Mouse (Mus musculus) embryonic facial prominence, embryonic 14.5 days (tissue): Measurements from ENCODE around the gene Dlk2. TPM values are rescaled to one million over a fixed set of nuclear protein-coding genes. Genes with fewer than 3 reads are reported as not detected.

ENCODE experiments used
- ATAC-seq: fragments of 200-750 bp; cut with Nextera tagmentation; 2 replicates; pipeline ENCODE4 v1.8.0; 2017; ENCODE audit warnings: low read depth, moderate number of reproducible peaks, moderate TSS enrichment
- DNase-seq: peaks from one replicate; pipeline ENCODE4 v3.0.0-alpha.2; 2015; ENCODE audit warnings: low spot score
- H3K27ac ChIP-seq: fragments of 300-500 bp; sonication (generic); replicated peaks from 2 replicates; pipeline ENCODE4 v1.5.1; 2014; ENCODE audit warnings: low read depth, mild to moderate bottlenecking, low read length, moderate library complexity
- H3K27me3 ChIP-seq: fragments of 300-500 bp; sonication (generic); replicated peaks from 2 replicates; pipeline ENCODE4 v1.6.1; 2014; ENCODE audit warnings: low read length; ENCODE audit not compliant: control insufficient read depth, insufficient read depth
- H3K36me3 ChIP-seq: fragments of 300-500 bp; sonication (generic); 2 replicates; pipeline ENCODE4 v1.6.1; 2014; ENCODE audit warnings: low read length, mixed read lengths; ENCODE audit not compliant: control insufficient read depth, insufficient read depth
- H3K4me1 ChIP-seq: fragments of 300-500 bp; sonication (generic); 2 replicates; pipeline ENCODE4 v1.6.1; 2014; ENCODE audit warnings: antibody characterized with exemption, low read length; ENCODE audit not compliant: control insufficient read depth, insufficient read depth
- H3K4me2 ChIP-seq: fragments of 300-500 bp; sonication (generic); 2 replicates; pipeline ENCODE4 v1.6.1; 2014; ENCODE audit warnings: low read depth, mild to moderate bottlenecking, low read length, moderate library complexity, mixed read lengths
- H3K4me3 ChIP-seq: fragments of 300-500 bp; sonication (generic); 2 replicates; pipeline ENCODE4 v1.5.1; 2014; ENCODE audit warnings: low read depth, mild to moderate bottlenecking, low read length
- H3K9ac ChIP-seq: fragments of 300-500 bp; sonication (generic); 2 replicates; pipeline ENCODE4 v1.6.1; 2014; ENCODE audit warnings: low read depth, mild to moderate bottlenecking, low read length, moderate library complexity, mixed read lengths
- H3K9me3 ChIP-seq: fragments of 300-500 bp; sonication (generic); 2 replicates; pipeline ENCODE4 v1.6.1; 2016; ENCODE audit warnings: low read length; ENCODE audit not compliant: control insufficient read depth
- WGBS: fragments of 180-500 bp; shearing (Covaris S2); extraction: QIAGEN DNeasy Blood & Tissue Kit; methylation state at CpG from one replicate; pipeline ENCODE4 v1.1.7; 2014; 5-methylcytosine and 5-hydroxymethylcytosine counted together
- polyA plus RNA-seq: library from polyadenylated mRNA; unstranded; fragments of >200 nt; fragmentation: Nextera tagmentation; extraction: Ambion mirVana; gene quantifications from 2 replicates; pipeline ENCODE4 v1.2.1, GENCODE M21; 2014

The Dlk2 gene
- 7.5 and 7.6 TPM in 2 replicates for polyA plus RNA-seq

DNA sequence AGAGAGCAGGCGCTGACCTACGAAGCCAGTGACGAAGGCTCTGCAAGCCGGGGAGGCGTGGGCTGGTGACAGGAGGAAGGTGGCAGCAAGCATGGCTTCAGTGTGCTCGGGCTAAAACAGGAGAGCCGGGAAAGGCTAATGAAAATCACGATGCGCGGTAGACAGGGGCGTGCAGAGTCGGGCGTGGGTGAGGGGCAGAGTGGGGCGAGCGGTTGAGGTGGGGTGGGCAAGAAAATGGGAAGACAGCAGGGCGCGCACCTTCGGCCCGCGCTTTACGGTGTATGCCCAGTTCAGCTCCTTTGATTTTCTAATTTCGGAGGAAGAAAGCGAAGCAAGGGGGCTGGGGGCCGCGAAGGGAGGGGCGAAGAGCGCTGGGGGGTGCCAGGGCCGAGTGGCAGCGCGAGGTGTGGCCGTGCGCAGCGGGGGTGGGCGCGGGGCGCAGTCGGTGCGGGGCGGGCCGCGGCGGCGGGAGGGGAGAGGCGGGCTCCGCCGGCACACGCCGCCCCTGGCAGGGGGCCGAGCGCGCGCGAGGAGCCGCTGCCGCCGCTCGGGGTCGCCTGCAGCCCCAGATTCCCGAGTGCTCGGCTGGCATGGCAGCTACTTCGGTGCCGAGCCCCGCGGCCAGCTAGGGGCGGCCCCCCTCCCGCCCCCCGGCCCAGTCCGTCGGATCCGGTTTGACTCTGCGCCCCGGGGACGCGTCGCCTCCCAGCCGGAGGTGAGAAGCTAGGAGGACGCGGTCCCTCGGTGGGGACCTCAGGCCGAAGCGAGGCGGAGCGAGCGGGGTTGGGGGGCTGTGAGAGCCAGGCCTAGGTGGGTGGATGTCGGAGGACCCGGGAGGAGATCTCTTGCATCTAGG lies at the start of gene Dlk2:
Gene Dlk2 (plus strand): TSS at position 58 of the 856 bp plus-strand sequence.
- ATAC-seq (peak; percentile 23; the same call in 1 of the 2 replicates), DNase-seq (no peak)
- peak within 1 kb of the TSS; percentile 63 for H3K4me3 ChIP-seq
- H3K27ac ChIP-seq = no peak within 1 kb of the TSS; the same call in 1 of the 2 replicates
- H3K9ac ChIP-seq = peak within 1 kb of the TSS; percentile 67
- H3K27me3 ChIP-seq = peaks cover 40% of the 10 kb centered on the region
- no peaks in the 10 kb centered on the region for H3K9me3 ChIP-seq
- H3K36me3 ChIP-seq = no peaks in the 10 kb centered on the region
- WGBS = under 1% methylated on average over 32 of the region's 86 CpGs
- peak within 1 kb of the TSS; percentile 100 for H3K4me2 ChIP-seq
- H3K4me1 ChIP-seq = 0 out of 2 replicates have a peak, but pooled peaks cover 2% of the 10 kb centered on the region

- Histone ChIP-seq H3K9me3 (no peaks in the 10 kb centered on the region), H3K4me1 (peaks cover 16% of the 10 kb centered on the region), H3K4me2 (peak within 1 kb of the TSS; percentile 89), H3K27me3 (no peaks in the 10 kb centered on the region), H3K9ac (peak within 1 kb of the TSS; percentile 96), H3K4me3 (peak within 1 kb of the TSS; percentile 98), H3K27ac (peak within 1 kb of the TSS; percentile 85), H3K36me3 (peaks cover 78% of the 10 kb centered on the region)
- ATAC-seq (peak; percentile 93), DNase-seq (peak; percentile 98)
- WGBS = 1% methylated on average over 53 of the region's 53 CpGs
These were observed 49.6 kb upstream of the Dlk2 start, which contains the start of the genes Polr1c and Yipf3 for GRCm38 (mm10) chr17:46247512-46248188. TSS of gene Polr1c (minus strand) at chr17:46248054. TSS of gene Yipf3 (plus strand) at chr17:46248080.

- Histone ChIP-seq H3K9me3 (no peaks in the 10 kb centered on the region), H3K27me3 (no peaks in the 10 kb centered on the region), H3K4me2 (peak overlapping the region; percentile 89), H3K4me3 (peak overlapping the region; percentile 98), H3K4me1 (peaks cover 16% of the 10 kb centered on the region), H3K9ac (peak overlapping the region; percentile 96), H3K27ac (peak overlapping the region; percentile 85), H3K36me3 (peaks cover 73% of the 10 kb centered on the region)
- DNase-seq = no peak
- under 1% methylated on average over 32 of the region's 37 CpGs for WGBS
- ATAC-seq = peak; percentile 31
These were observed 49.1 kb upstream of the Dlk2 start for GRCm38 (mm10) chr17:46248189-46248522.

DNA sequence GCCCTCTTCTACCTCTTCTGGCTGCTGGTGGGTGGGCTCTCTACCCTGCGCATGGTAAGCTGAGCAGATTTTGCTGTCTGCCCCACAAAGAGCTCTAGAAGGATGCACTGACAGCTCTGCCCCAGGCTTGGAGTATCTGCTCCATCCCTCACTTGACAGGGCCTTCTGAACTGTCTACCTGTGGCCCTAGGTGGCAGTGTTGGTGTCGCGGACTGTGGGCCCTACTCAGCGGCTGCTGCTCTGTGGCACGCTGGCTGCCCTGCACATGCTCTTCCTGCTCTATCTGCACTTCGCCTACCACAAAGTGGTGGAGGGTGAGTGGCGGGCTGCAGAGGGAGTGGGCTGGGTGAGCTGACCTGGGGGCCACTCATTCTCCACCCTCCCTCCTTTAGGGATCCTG lies 46.0 kb upstream of the Dlk2 start:
- Histone ChIP-seq H3K36me3 (peaks cover 43% of the 10 kb centered on the region), H3K9me3 (no peaks in the 10 kb centered on the region), H3K27ac (no peak overlapping the region), H3K4me1 (peaks cover 16% of the 10 kb centered on the region), H3K9ac (no peak overlapping the region), H3K4me3 (no peak overlapping the region), H3K4me2 (no peak overlapping the region), H3K27me3 (peaks cover 16% of the 10 kb centered on the region)
- ATAC-seq = no peak
- WGBS = 75% methylated on average over 7 of the region's 7 CpGs
- DNase-seq = no peak

DNA sequence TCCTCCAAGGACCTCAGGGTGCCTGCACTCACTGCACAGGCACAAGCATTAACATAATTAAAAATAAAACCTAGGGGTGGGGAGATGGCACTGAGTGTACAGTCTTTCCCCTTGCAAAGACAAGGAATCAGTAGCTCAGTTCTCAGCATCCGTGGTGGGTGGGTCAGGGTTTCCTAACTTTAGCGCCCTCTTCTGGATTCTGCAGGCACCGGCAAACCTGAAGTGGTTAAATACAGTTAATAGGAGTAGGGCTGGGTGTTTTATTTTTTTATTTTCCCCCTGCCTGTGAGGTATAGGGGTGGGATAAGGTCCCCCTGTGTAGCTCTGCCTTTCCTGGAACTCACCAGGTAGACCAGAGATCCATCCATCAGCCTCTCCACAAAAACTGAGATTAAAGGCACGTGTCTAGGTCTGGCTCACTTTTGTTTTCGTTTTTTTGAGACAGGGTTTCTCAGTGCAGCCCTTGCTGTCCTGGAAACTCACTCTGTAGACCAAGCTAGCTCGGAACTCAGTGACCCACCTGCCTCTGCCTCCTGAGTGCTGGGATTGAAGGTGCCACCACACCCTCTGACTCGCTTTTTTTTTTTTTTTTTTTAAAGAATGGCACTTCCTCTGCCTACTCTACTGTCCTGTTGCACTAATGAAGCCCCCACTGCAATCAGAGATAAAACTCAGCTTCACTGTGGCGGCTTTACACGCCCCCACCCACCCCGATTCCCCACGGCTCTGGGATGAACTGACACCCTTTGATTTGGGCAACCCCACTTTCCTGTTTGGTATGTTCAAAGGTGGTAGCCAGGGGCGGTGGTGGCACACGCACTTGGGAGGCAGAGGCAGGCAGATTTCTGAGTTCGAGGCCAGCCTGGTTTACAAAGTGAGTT lies 44.4 kb upstream of the Dlk2 start:
- Histone ChIP-seq H3K9ac (peak overlapping the region; percentile 67), H3K4me2 (peak overlapping the region; percentile 100), H3K36me3 (peaks cover 54% of the 10 kb centered on the region), H3K9me3 (no peaks in the 10 kb centered on the region), H3K27me3 (peaks cover 16% of the 10 kb centered on the region), H3K27ac (no peak overlapping the region), H3K4me3 (peak overlapping the region; percentile 71), H3K4me1 (peaks cover 9% of the 10 kb centered on the region)
- ATAC-seq (no peak), DNase-seq (peak; percentile 44)
- WGBS = 59% methylated on average over 14 of the region's 14 CpGs

- no peak within 1 kb of the TSS for H3K27ac ChIP-seq
- DNase-seq = peak; percentile 94
- peak; percentile 87 for ATAC-seq
- H3K27me3 ChIP-seq = peaks cover 16% of the 10 kb centered on the region
- peaks cover 61% of the 10 kb centered on the region for H3K36me3 ChIP-seq
- peaks cover 9% of the 10 kb centered on the region for H3K4me1 ChIP-seq
- WGBS = 3% methylated on average over 31 of the region's 48 CpGs
- peak within 1 kb of the TSS; percentile 67 for H3K9ac ChIP-seq
- H3K9me3 ChIP-seq = no peaks in the 10 kb centered on the region
- peak within 1 kb of the TSS; percentile 100 for H3K4me2 ChIP-seq
- H3K4me3 ChIP-seq = peak within 1 kb of the TSS; percentile 71
These were observed 43.7 kb upstream of the Dlk2 start, which contains the start of gene Lrrc73 for GRCm38 (mm10) chr17:46253452-46254084. TSS of gene Lrrc73 (plus strand) at chr17:46253531.

GRCm38 (mm10) chr17:46254106-46254505 lies 43.1 kb upstream of the Dlk2 start:
- peak; percentile 27 for ATAC-seq
- Histone ChIP-seq H3K4me1 (peaks cover 3% of the 10 kb centered on the region), H3K9ac (peak overlapping the region; percentile 67), H3K36me3 (peaks cover 65% of the 10 kb centered on the region), H3K27me3 (peaks cover 16% of the 10 kb centered on the region), H3K4me3 (peak overlapping the region; percentile 71), H3K9me3 (no peaks in the 10 kb centered on the region), H3K27ac (no peak overlapping the region), H3K4me2 (peak overlapping the region; percentile 100)
- under 1% methylated on average over 16 of the region's 54 CpGs for WGBS
- DNase-seq = no peak
